Mouse (Mus musculus): ENCODE measurements around the gene Antxr2.

Antxr2 gene

DNA sequence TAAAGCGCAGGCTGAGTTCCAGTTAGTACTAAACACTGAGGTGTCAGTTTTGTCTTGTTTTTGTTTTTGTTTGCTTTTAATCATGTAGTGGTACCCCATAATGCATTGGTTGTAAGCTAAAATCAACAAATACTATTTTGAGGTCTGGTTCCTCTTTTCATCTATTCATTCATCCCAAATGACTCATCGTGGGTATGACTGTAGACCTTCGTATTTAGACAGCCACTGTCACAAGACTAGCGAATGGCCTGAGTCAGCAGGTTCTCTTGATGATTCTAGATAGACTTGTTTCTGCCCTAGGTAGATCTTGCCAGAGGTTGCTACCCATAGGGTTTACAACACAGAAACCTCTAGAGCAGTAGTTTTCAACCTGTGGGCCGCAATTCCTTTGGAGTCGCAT is 116.9 kb downstream of the Antxr2 start:
- DNase-seq (ENCODE audit: low spot score in 2 of 2): no peak

- no peak for DNase-seq (ENCODE audit: low spot score in 2 of 2)
These were observed 123.4 kb downstream of the Antxr2 start for GRCm38 (mm10) chr5:97907482-97907881.

GRCm38 (mm10) chr5:97906537-97907266 is 124.1 kb downstream of the Antxr2 start:
- DNase-seq (ENCODE audit: low spot score in 2 of 2): no peak

- DNase-seq (ENCODE audit: low spot score in 2 of 2): no peak
These were observed 125.0 kb downstream of the Antxr2 start for GRCm38 (mm10) chr5:97905856-97906255.

DNA sequence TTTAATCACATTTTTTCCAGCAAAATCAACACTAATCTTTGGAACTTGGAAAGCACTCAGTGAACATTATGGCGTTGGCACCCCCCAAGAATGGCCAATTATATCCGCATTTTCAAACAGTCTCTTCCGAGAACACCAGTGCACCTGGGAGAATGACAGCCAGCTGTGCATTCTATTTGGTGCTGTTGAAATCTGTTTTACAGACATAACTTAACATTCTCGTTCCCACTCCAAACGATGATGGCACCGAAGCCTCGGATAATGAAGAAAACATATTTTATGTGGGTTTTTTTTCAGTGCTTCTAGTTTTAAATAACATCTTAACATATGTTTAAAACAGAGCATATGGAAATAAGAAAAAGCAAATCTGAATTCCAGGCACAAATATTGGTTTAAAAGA is 129.7 kb downstream of the Antxr2 start:
- DNase-seq (ENCODE audit: low spot score in 2 of 2): no peak

DNA sequence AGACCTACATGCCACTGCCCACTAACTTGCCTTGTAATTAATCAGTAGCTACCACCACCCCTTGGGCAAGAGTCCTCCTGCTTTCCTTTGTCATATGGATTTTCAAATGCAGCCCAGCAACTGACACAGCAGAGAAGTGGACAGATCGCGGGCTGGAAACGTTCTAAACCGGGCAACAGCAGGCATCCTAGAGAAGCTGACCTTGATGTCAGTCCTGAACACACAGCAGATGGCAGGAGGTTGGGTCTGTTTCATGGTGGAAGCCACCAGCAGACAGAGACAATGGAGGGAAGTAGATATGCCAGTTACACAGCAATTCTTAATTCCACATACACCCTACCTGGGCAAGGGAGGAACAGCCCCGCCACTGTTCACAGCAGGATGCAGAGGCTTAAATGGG is 131.5 kb downstream of the Antxr2 start:
- DNase-seq (ENCODE audit: low spot score in 2 of 2): no peak

- DNase-seq (ENCODE audit: low spot score in 2 of 2): no peak
These were observed 145.4 kb downstream of the Antxr2 start for GRCm38 (mm10) chr5:97885427-97885826.

GRCm38 (mm10) chr5:97884110-97884509 is 146.7 kb downstream of the Antxr2 start:
- DNase-seq (ENCODE audit: low spot score in 2 of 2): no peak

DNA sequence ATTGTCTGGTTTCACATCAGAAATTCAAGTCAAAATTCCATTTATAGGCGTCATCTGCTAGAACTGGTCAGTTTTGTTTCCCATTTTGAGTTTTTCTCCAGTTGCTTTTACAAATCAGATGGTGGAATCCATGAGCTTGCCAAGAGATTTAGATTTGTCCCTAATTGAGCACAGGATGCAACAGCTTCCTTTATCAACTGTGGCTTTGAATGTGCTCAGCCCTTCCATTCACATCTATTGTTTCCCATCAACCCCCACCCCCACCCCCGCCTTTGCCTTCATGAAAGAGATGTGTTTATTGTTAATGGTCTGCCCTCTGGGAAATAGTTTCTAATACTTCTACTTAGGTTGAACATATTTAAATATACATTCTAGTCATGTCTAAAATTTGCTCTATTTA is 149.4 kb downstream of the Antxr2 start:
- DNase-seq (ENCODE audit: low spot score in 2 of 2): no peak

GRCm38 (mm10) chr5:97880115-97880514 is 150.7 kb downstream of the Antxr2 start:
- DNase-seq (ENCODE audit: low spot score in 2 of 2): no peak

DNA sequence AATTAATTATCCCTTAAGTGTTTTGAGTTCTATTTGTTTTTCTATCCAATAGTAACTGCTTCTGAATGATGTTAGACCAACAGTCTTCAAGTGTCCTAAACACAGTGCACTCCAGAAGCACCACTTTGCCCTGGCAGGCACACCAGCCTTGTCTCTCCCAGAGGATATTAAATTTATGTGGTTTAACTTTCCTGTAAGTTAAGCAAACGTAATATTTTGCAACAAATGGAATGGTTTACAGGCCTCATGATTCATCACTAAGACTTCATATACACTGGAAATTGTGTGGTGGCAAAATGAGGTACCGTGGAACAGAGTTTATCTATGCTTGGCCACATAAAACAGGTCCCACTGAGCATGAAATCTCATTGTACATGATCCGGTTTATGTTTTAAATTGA is 152.0 kb downstream of the Antxr2 start:
- no peak for DNase-seq (ENCODE audit: low spot score in 2 of 2)

DNA sequence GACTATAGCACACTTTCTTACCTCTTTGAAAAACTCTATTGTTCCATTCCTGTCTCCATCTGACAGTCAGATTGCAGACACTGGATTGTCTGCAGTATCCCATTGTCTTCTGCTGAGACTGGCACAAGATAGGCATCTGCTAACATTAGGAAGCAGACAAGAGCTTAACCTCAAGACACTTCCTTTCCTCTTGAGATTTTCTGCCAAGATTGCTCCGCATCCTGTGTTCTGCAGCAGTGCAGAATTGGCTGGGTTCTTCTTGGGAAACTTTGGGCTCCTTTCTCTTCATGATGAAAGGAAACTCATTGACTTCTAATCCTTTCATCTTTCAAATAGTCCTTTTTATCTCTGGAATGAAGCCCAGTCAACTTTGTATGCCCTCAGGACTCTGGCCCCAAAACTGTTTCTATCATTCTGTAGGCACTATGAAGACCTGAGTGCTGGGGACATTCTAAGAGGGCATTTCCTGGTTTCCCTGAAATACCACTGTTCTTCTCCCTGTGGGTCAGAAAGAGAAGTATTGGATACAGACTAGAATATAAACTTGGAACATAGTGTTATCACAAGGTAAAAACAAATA is 152.5 kb downstream of the Antxr2 start:
- DNase-seq (ENCODE audit: low spot score in 2 of 2): no peak

DNA sequence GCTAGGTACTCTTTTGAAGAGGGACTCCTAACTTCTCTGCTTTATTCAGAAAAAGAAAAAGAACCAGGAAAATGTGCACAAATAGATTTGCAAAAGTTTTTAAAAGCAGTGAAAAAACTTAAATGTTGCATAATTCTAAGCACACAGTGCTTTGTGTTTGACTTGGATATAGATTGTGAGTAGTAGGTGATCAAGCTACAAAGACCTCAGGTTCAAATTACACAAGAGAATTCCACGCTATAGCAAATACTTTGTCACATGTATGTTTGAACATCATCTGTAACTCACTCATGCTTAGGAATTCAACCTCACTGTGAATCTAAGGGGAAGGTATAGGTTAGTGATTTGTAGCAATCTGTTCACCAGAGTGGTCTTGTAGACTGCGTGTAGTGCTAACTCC is 153.9 kb downstream of the Antxr2 start:
- no peak for DNase-seq (ENCODE audit: low spot score in 2 of 2)

GRCm38 (mm10) chr5:97867921-97868320 is 162.9 kb downstream of the Antxr2 start:
- no peak for DNase-seq (ENCODE audit: low spot score in 2 of 2)

- no peak for DNase-seq (ENCODE audit: low spot score in 2 of 2)
These were observed 163.9 kb downstream of the Antxr2 start for GRCm38 (mm10) chr5:97866975-97867374.

DNA sequence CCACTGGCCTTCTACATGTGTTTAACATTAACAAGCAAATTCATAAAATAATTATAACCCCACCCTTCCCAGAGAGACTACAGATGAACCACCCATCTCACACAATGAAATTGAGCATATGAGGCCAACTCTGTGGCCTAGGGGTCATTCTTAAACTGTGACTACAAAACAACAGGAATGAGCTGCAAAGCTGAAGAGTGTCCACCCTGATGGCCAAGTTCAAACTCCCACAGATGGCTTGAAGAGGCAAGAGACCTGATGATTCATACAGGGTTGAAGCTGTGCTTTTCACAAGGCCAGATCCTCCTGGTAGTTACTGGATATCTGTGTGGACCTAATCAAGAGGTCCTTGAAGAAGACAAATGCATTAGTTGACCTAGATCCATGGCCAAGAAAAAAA is 173.7 kb downstream of the Antxr2 start:
- no peak for DNase-seq (ENCODE audit: low spot score in 2 of 2)

GRCm38 (mm10) chr5:97851981-97852748 is 178.7 kb downstream of the Antxr2 start:
- DNase-seq (ENCODE audit: low spot score in 2 of 2): no peak

- no peak for DNase-seq (ENCODE audit: low spot score in 2 of 2)
These were observed 183.5 kb downstream of the Antxr2 start for GRCm38 (mm10) chr5:97847204-97847895.

DNA sequence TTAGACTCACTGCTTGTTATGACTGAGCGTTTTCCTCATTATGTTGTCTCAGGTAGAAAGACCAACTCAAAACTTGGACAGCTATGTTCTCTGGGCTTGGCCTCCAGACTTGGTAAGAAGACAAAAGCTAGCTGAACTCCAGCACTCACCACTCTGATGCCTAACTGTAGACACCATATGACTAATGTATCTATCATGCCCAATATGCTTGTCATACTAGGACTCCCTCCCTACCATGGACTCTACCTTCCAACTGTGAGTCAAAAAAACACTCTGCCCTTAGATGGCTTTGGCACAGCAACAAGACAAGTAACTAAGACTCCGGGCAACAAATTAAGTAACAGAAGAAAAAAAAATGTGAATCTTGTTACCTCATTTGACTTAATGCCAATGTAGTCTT is 184.3 kb downstream of the Antxr2 start:
- DNase-seq (ENCODE audit: low spot score in 2 of 2): no peak

DNA sequence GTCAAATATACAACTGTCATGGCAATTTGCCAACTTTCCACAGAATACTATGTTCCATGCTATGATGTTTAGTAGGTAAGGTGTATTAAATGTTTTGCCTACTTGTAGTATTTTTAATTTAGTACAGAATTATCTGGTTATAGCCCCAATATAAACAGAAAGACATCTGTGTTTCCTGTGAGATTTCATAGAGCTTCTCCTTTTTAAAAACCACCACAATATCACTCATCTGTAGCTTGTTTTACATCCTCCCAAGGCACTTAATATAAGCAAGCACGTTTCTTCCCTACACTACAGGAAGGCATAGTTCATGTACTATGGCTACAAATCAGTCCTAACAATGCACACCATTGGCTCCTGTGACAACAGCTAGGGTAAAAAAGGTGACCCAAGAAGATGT is 188.8 kb downstream of the Antxr2 start:
- no peak for DNase-seq (ENCODE audit: low spot score in 2 of 2)

GRCm38 (mm10) chr5:97839924-97840279 is 190.9 kb downstream of the Antxr2 start:
- DNase-seq (ENCODE audit: low spot score in 2 of 2): no peak

DNA sequence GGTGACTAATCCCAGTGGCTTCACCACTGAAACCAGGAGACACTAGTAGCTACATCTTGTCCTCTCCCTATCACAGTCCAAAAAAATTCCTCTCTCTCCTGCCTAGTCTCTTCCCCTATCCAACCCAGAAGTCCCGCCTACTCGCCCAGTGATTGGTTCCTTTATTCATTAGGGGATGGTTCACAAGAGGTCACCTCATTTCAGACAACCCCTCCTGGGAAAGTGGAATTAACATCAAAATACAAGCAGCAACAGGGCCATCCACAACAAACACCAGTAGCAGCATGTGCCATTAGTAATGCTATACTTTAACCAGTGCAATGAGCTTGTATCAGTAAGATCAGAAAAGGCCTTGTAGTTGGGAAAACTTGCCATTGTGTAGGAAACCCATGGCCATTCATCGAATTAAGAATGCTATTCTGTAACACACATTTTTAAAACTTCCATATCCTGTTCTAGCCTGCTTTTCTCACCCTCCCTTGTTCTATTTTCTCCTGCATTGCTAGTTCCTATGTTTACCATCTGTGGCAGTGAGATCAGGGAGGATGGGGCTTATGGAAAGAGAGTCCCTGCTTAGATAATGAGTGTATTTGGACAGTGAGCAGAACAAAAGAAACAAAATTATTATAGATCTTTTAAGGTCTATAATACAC is 191.4 kb downstream of the Antxr2 start:
- no peak for DNase-seq (ENCODE audit: low spot score in 2 of 2)

Data from urinary bladder, postnatal 4 days (tissue).